Mouse (Mus musculus): Measurements from ENCODE around the gene Gm19410.

Gene Gm19410

GRCm38 (mm10) chr8:35765499-35766193 lies at the start of gene Gm19410:
TSS of gene Gm19410 (plus strand) at chr8:35765790.
- DNase-seq, result peak; percentile 37

GRCm38 (mm10) chr8:35730776-35731175 lies 34.8 kb upstream of the Gm19410 start:
- DNase-seq, result no peak

DNA sequence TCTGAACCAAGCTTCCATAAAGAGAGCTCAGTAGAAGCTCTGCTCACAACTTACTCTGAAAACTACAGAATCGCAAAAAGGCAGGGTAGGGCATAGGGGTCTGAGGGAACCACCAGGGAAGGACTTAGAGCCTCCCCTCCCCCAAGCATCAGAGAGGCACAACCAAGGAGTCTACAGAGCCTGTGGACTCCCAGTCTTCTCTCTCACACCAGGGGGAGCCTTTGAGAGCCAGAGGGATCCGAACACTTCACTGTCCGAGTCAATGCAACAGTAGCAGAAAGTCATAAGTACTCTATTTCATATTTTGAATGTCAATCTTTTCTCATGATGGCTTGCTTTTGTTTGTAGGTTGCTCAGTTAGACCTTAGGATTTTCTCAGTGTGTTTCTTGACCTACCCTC lies 30.2 kb upstream of the Gm19410 start:
- DNase-seq, result peak; percentile 6

GRCm38 (mm10) chr8:35756202-35756601 lies 9.4 kb upstream of the Gm19410 start:
- DNase-seq, result no peak

DNA sequence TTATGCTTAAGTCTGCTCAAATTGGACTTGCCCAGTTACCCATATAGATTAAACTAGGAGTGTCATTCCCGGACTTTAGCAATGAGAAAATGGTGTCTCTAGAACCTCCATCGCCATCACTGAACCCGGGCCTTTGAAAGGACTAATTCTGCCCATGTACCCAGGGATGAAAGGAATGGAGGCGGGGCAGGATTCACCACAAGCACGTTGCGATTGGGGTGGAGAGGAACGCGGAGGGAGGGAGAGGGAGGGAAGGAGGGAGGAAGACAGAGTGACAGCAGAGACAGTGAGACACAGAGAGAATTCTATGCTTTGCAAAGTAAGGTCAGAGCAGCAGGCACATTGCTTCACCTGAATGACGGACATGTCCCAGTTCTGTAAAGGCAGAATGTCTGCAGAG lies 570 bp upstream of the Gm19410 start:
- no peak for DNase-seq

DNA sequence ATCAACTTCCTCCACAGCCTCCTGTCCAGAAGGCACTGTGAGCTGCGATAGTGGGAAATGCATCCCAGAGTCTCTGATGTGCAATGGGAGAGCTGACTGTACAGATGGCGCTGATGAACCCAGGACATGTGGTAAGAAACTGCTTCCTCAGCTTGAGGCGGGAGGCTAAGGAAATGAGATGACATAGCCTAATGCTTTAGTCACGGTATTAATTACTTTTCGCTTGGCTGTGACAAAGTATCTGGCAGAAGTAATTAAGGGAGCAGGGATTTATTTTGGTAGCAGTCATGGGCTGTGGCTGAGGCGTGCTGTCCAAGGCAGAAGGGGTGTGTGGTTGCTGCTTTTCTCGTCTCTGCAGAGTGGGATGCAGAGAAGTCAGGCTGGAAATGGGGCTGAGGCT lies 7.9 kb downstream of the Gm19410 start:
- no peak for DNase-seq
